Comparison of ENCODE assay signal across 8 mouse cellular contexts in the genomic region with DNA sequence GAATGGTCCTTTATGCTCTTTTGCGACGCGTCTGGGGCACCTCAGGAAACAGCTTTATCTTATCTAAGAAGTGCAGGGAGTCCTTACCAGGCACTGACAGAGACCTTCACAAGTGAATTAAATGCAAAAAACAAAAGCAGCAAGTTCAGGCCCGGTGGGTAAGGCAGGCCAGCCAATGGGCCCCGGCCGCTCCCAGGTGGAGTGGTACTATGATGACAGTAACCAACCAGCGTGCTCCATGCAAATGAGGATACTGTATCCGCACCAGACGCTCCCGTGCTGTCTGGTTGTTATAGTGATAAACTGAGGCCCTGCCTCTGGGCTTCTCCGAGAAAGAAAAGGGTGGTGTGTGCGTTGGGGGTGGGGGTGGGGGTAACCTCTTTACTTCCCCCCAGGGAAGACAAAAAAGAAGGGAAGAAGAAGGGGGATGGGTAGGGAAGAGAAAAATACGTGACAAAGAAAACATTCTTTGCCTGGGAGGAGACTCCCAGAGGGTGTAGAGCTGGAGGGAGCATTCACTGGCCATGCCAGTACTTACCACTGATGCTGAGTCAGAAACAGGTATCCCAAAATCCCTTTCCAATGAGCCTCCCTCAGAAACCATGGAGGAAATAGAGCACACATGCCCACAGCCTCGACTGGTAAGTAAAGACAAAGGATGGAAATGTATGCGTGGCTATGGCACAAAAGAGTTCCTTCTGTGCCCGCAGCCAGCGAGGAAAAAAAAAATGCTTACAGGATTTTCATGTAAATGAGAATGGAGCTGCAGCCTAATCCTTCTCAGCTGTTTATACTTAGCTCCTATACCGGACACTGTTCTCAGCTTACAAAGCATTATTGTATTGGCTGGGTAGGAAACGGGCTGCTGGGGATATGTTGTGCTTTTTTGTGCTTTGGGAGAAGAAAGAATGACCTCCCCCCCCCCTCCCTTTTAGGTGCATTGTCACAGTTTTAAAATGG. TPM values are rescaled to one million over a fixed set of nuclear protein-coding genes. Genes with fewer than 3 reads are reported as not detected.
A peak's percentile ranks its signal among the peaks of the same experiment; 100 is the strongest.
DNase-seq lines count a peak whose midpoint lies in the region; ATAC-seq and TF ChIP-seq lines count a peak whose summit lies in the region.

No protein-coding gene starts in this region.

- TF ChIP-seq EP300 in MEL (IDR thresholded peaks at IDR 0.05; ENCODE audit: low read depth in 1 of 2, low read length in 2 of 2) = peak; percentile 92
- TF ChIP-seq EP300 in lung, postnatal 0 days (IDR thresholded peaks at IDR 0.05) = no peak

- peak; percentile 97 for DNase-seq in MEL (ENCODE audit: low read depth, low spot score)
- DNase-seq in c-Kit-positive CD71-positive TER-119-positive erythroid progenitor cells, embryonic 14.5 days (ENCODE audit: low spot score) = peak; percentile 85
- peak; percentile 40 to 60 for DNase-seq in layer of hippocampus, postnatal 10 days (ENCODE audit: low spot score in 2 of 2)
- peak; percentile 47 for DNase-seq in lung, postnatal 0 days (ENCODE audit: low spot score)
- peak; percentile 13 for DNase-seq in ovary, postnatal 10 days (ENCODE audit: low spot score)
- DNase-seq in thymus, postnatal 0 days (ENCODE audit: low spot score) = peak; percentile 76

- no peak for TF ChIP-seq RAD21 in MEL (IDR thresholded peaks at IDR 0.05; ENCODE audit: low read depth, low read length)

- no peak for TF ChIP-seq CTCF in MEL (IDR thresholded peaks at IDR 0.05 in 2 of 3, conservative IDR thresholded peaks at IDR 0.05 in 1 of 3; ENCODE audit: control insufficient read depth in 1 of 3, insufficient read depth in 1 of 3, low read depth in 2 of 3, low read length in 3 of 3, poor library complexity in 1 of 3, severe bottlenecking in 1 of 3)
- no peak for TF ChIP-seq CTCF in lung, postnatal 0 days (IDR thresholded peaks at IDR 0.05)

- H3K4me3 ChIP-seq in MEL (ENCODE audit: control insufficient read depth in 1 of 2, insufficient read depth in 1 of 2, low read depth in 2 of 2, low read length in 2 of 2) = peak overlapping the region; percentile 67 to 72
- H3K4me3 ChIP-seq in forebrain, embryonic 12.5 days (replicated peaks) = peak overlapping the region; percentile 35
- peak overlapping the region; percentile 15; the same call in 1 of the 2 replicates for H3K4me3 ChIP-seq in lung, postnatal 0 days (ENCODE audit: low read depth, low read length)

- H3K4me1 ChIP-seq in MEL (ENCODE audit: control insufficient read depth in 1 of 2, insufficient read depth in 2 of 2, low read length in 2 of 2) = peaks cover 3 to 10% of the 10 kb centered on the region in 2 experiments
- no peaks in the 10 kb centered on the region for H3K4me1 ChIP-seq in forebrain, embryonic 12.5 days
- H3K4me1 ChIP-seq in lung, postnatal 0 days (ENCODE audit: insufficient read depth, low read depth, low read length) = no peaks in the 10 kb centered on the region

- H3K4me2 ChIP-seq in forebrain, embryonic 12.5 days = peak overlapping the region; percentile 49
- peak overlapping the region; percentile 40 for H3K4me2 ChIP-seq in lung, postnatal 0 days (replicated peaks; ENCODE audit: low read depth, low read length)

- no peaks in the 10 kb centered on the region for H3K9me3 ChIP-seq in MEL (replicated peaks; ENCODE audit: insufficient read depth, low read length)
- no peaks in the 10 kb centered on the region for H3K9me3 ChIP-seq in forebrain, embryonic 12.5 days
- no peaks in the 10 kb centered on the region for H3K9me3 ChIP-seq in lung, postnatal 0 days (ENCODE audit: low read length)

- TF ChIP-seq POLR2A in MEL (IDR thresholded peaks at IDR 0.05; ENCODE audit: control insufficient read depth in 1 of 2, insufficient read depth in 1 of 2, low read depth in 1 of 2, low read length in 2 of 2, poor library complexity in 1 of 2) = peak in 1 of 2 experiments; percentile 14; a peak in 2 of 4 replicates

- H3K36me3 ChIP-seq in MEL (ENCODE audit: control insufficient read depth in 1 of 2, insufficient read depth in 2 of 2, low read length in 2 of 2) = peaks cover 0 to 11% of the 10 kb centered on the region in 2 experiments; a peak in 2 of 4 replicates
- H3K36me3 ChIP-seq in forebrain, embryonic 12.5 days (replicated peaks) = no peaks in the 10 kb centered on the region
- H3K36me3 ChIP-seq in lung, postnatal 0 days (ENCODE audit: insufficient read depth, low read length) = no peaks in the 10 kb centered on the region

- peak; percentile 99 for ATAC-seq in forebrain, embryonic 12.5 days (ENCODE audit: low FRiP score)
- peak; percentile 99 to 100 for ATAC-seq in hematopoietic stem cell, adult 5-6 weeks (replicated peaks in 1 of 2; ENCODE audit: insufficient read depth in 1 of 2, low FRiP score in 2 of 2, low TSS enrichment in 1 of 2, low read depth in 1 of 2, poor library complexity in 2 of 2, severe bottlenecking in 2 of 2)
- ATAC-seq in lung, postnatal 0 days = peak; percentile 97

- H3K9ac ChIP-seq in MEL (ENCODE audit: control insufficient read depth, low read depth, low read length, poor library complexity, severe bottlenecking) = peak overlapping the region; percentile 50
- H3K9ac ChIP-seq in forebrain, embryonic 12.5 days = peak overlapping the region; percentile 44
- no peak overlapping the region for H3K9ac ChIP-seq in lung, postnatal 0 days (replicated peaks; ENCODE audit: low read depth)

- 20% methylated on average over 19 of the region's 19 CpGs for WGBS in forebrain, embryonic 12.5 days
- WGBS in lung, postnatal 0 days = 10% methylated on average over 19 of the region's 19 CpGs

- no peaks in the 10 kb centered on the region for H3K79me2 ChIP-seq in MEL (ENCODE audit: control insufficient read depth, insufficient read depth, low read length, poor library complexity)

- H3K27me3 ChIP-seq in MEL (ENCODE audit: control insufficient read depth in 1 of 2, insufficient read depth in 2 of 2, low read length in 2 of 2) = no peaks in the 10 kb centered on the region
- no peaks in the 10 kb centered on the region for H3K27me3 ChIP-seq in forebrain, embryonic 12.5 days
- no peaks in the 10 kb centered on the region for H3K27me3 ChIP-seq in lung, postnatal 0 days (replicated peaks; ENCODE audit: insufficient read depth, low read length)

- peak overlapping the region; percentile 84 for H3K27ac ChIP-seq in MEL (ENCODE audit: control insufficient read depth, low read depth, low read length)
- peak overlapping the region; percentile 88 for H3K27ac ChIP-seq in forebrain, embryonic 12.5 days
- no peak overlapping the region for H3K27ac ChIP-seq in lung, postnatal 0 days (ENCODE audit: low read length)

TF ChIP-seq in MEL, 35 proteins besides CTCF, POLR2A, EP300 and RAD21 (continues in another document):
- TF ChIP-seq ETS1 (IDR thresholded peaks at IDR 0.05; ENCODE audit: low read depth, low read length) (peak; percentile 80), CHD2 (IDR thresholded peaks at IDR 0.05; ENCODE audit: low read length) (peak; percentile 57; the same call in 1 of the 2 replicates), MYC (IDR thresholded peaks at IDR 0.05; ENCODE audit: low read depth, low read length) (no peak), HCFC1 (IDR thresholded peaks at IDR 0.05; ENCODE audit: low read depth, low read length) (no peak; the same call in 1 of the 2 replicates), TAL1 (IDR thresholded peaks at IDR 0.05; ENCODE audit: low read length) (peak; percentile 93), USF1 (IDR thresholded peaks at IDR 0.05; ENCODE audit: low read depth, low read length) (0 out of 2 replicates have a peak, but pooled peaks have one; percentile 24), SMC3 (IDR thresholded peaks at IDR 0.05; ENCODE audit: low read depth, low read length) (no peak), NELFE (IDR thresholded peaks at IDR 0.05; ENCODE audit: low read depth, low read length) (no peak), TCF12 (IDR thresholded peaks at IDR 0.05; ENCODE audit: low read depth, low read length) (peak; percentile 91), GABPA (IDR thresholded peaks at IDR 0.05; ENCODE audit: low read depth, low read length) (no peak), CHD1 (IDR thresholded peaks at IDR 0.05; ENCODE audit: low read depth, low read length) (no peak), USF2 (IDR thresholded peaks at IDR 0.05; ENCODE audit: borderline replicate concordance in 1 of 2, insufficient read depth in 1 of 2, low read depth in 1 of 2, low read length in 2 of 2) (no peak), JUND (IDR thresholded peaks at IDR 0.05; ENCODE audit: low read depth, low read length) (no peak), UBTF (IDR thresholded peaks at IDR 0.05; ENCODE audit: borderline replicate concordance, insufficient read depth, low read depth, low read length) (no peak), MXI1 (IDR thresholded peaks at IDR 0.05; ENCODE audit: low read depth, low read length) (peak; percentile 42; the same call in 1 of the 2 replicates), POLR2AphosphoS2 (IDR thresholded peaks at IDR 0.05; ENCODE audit: low read length) (no peak), POLR2AphosphoS5 (IDR thresholded peaks at IDR 0.05; ENCODE audit: borderline replicate concordance, low read depth, low read length) (no peak), ZKSCAN1 (IDR thresholded peaks at IDR 0.05; ENCODE audit: low read depth, low read length) (no peak), ZNF384 (IDR thresholded peaks at IDR 0.05; ENCODE audit: low read depth, low read length) (peak; percentile 69), KAT2A (conservative IDR thresholded peaks at IDR 0.05; ENCODE audit: low read depth, low read length) (no peak)

RNA-seq across cellular contexts. Expression of gene Pcyt1b, which starts 20.5 kb away (rescaled TPM):
- 1.2 and 1.9 TPM in 2 replicates for total RNA-seq in MEL (2012; rRNA removed)
- polyA plus RNA-seq in MEL (2012; ENCODE audit: insufficient read depth in 1 of 2, insufficient read length in 2 of 2, low read depth in 1 of 2, low replicate concordance in 2 of 2, missing spikeins in 1 of 2) = 10 to 100 TPM in 1 of 2 experiments, not detected in 1; 10.4 TPM
- 16.1 and 18.0 TPM in 2 replicates for polyA plus RNA-seq in forebrain, embryonic 12.5 days (2016; fragmentation: Nextera tagmentation; extraction: Ambion mirVana)
- total RNA-seq in hematopoietic stem cell, adult 5-6 weeks (2017) = 4.4 and 8.0 TPM in 2 replicates
- total RNA-seq in layer of hippocampus, postnatal 10 days (2021) = 10 to 100 TPM; 49.2 to 52.3 TPM
- polyA plus RNA-seq in lung, postnatal 0 days (2015; fragmentation: Nextera tagmentation; extraction: Ambion mirVana) = 0.27 and 0.43 TPM in 2 replicates
- polyA plus RNA-seq in thymus, postnatal 0 days (2015; fragmentation: Nextera tagmentation; extraction: Ambion mirVana) = 0.14 and 0.29 TPM in 2 replicates

RNA-seq across cellular contexts. Expression of gene Pola1, which starts 43.2 kb away (rescaled TPM):
- total RNA-seq in MEL (2012; rRNA removed) = 37.7 and 38.7 TPM in 2 replicates
- 10 to 100 TPM; 26.8 to 36.1 TPM for polyA plus RNA-seq in MEL (2012; ENCODE audit: insufficient read depth in 1 of 2, insufficient read length in 2 of 2, low read depth in 1 of 2, low replicate concordance in 2 of 2, missing spikeins in 1 of 2)
- 23.6 and 23.9 TPM in 2 replicates for polyA plus RNA-seq in forebrain, embryonic 12.5 days (2016; fragmentation: Nextera tagmentation; extraction: Ambion mirVana)
- total RNA-seq in hematopoietic stem cell, adult 5-6 weeks (2017) = 118 and 133 TPM in 2 replicates
- 10 to 100 TPM in 1 of 2 experiments, 1 to 10 TPM in 1; 7.9 to 11.6 TPM for total RNA-seq in layer of hippocampus, postnatal 10 days (2021)
- polyA plus RNA-seq in lung, postnatal 0 days (2015; fragmentation: Nextera tagmentation; extraction: Ambion mirVana) = 1.8 and 2.2 TPM in 2 replicates
- 15.9 and 17.4 TPM in 2 replicates for polyA plus RNA-seq in thymus, postnatal 0 days (2015; fragmentation: Nextera tagmentation; extraction: Ambion mirVana)

Comparison
In these comparisons a context has a peak if more than half of its experiments do, and no peak if none do; other contexts are left out.
1. DNase-seq: peak in every context shown above with its lines; median percentile 97 in MEL; 85 in c-Kit-positive CD71-positive TER-119-positive erythroid progenitor cells, embryonic 14.5 days; 76 in thymus, postnatal 0 days; 50 in layer of hippocampus, postnatal 10 days; 47 in lung, postnatal 0 days; 13 in ovary, postnatal 10 days.
2. H3K4me3 ChIP-seq: peak in every context shown above with its lines; median percentile 70 in MEL; 35 in forebrain, embryonic 12.5 days; 15 in lung, postnatal 0 days.